Mouse (Mus musculus): ENCODE data around the gene Rcbtb2. TPM values are rescaled to one million over a fixed set of nuclear protein-coding genes. Genes with fewer than 3 reads are reported as not detected.

The Rcbtb2 gene
- polyA plus RNA-seq, 1 experiment from 2014 or later: 45.6 TPM

DNA sequence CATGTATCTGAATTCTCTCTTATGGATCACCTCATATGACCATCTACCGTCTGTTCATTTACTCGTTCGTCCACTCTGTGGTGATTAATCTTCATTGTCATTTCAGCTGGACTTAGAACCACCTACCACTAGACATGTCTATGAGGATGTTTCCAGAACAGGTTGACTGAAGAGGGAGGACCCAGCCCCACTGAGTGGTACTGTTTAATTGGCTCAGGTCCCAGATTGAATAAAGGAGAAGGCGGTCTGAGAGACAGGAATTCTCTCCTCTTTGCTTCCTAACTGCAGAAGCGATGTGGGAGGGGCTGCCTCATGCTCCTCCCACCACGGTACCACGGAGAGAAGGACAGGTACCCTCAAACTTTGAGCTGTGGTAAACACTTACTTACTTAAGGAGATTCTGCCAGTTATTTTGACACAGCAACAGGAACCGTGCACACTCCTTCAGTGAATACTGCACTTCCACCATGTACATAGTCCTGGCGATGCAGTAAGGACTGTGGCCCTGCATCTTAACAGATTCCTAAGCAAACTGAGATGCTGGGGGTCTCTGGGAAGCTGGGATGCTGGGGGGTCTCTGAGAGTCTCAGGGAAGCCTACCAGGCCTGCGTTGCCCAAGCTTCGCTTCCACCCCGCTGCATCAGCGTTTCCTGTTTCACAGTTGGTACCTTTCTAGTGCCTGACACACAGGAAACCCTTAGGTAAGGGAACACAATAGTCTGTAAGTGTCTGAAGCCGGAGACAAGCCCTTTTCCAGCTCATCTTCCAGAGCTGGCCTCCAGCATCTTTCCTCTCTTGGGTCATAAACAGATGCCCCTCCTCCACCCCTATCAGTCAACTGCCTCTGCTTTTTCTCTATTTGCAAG lies 4.1 kb upstream of the Rcbtb2 start:
- H3K4me1 ChIP-seq (ENCODE audit: insufficient read depth, low read depth, low read length): no peaks in the 10 kb centered on the region
- no peak overlapping the region for H3K4me3 ChIP-seq (ENCODE audit: low read depth, low read length)
- no peaks in the 10 kb centered on the region for H3K36me3 ChIP-seq (ENCODE audit: insufficient read depth, low read length)
- DNase-seq (ENCODE audit: low spot score) (no peak), ATAC-seq (no peak)
- H3K27me3 ChIP-seq (replicated peaks; ENCODE audit: insufficient read depth, low read length): no peaks in the 10 kb centered on the region
- H3K9me3 ChIP-seq (ENCODE audit: low read length): no peaks in the 10 kb centered on the region
- no peak overlapping the region for H3K4me2 ChIP-seq (replicated peaks; ENCODE audit: low read depth, low read length)
- H3K27ac ChIP-seq (ENCODE audit: low read length): no peak overlapping the region
- TF ChIP-seq EP300 (IDR thresholded peaks at IDR 0.05): no peak
- no peak for TF ChIP-seq CTCF (IDR thresholded peaks at IDR 0.05)
- 71% methylated on average over 14 of the region's 14 CpGs for WGBS
- H3K9ac ChIP-seq (replicated peaks; ENCODE audit: low read depth): no peak overlapping the region

DNA sequence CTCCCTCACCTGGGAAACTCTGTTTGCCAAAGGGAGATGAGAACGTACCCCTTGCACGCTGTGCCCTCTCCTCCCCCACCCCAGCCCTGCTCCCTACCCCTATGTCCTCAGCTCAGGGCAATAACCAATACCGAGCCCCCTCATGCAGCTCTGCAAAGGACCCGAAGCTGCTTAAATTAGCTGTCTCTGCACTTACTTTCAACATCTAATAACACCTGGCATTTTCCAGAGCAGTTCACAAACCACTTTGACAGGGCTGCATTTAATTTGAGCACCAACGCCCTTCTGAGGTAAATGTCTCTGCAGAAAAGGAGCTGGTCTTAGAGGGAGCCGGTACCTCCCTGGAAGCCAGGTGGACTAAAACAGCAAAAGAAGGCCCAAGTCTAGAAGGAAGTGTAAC lies 3.4 kb upstream of the Rcbtb2 start:
- no peak for ATAC-seq
- H3K9ac ChIP-seq (replicated peaks; ENCODE audit: low read depth): no peak overlapping the region
- no peaks in the 10 kb centered on the region for H3K36me3 ChIP-seq (ENCODE audit: insufficient read depth, low read length)
- 59% methylated on average over 6 of the region's 6 CpGs for WGBS
- H3K4me1 ChIP-seq (ENCODE audit: insufficient read depth, low read depth, low read length): no peaks in the 10 kb centered on the region
- H3K4me3 ChIP-seq (ENCODE audit: low read depth, low read length): no peak overlapping the region
- H3K27ac ChIP-seq (ENCODE audit: low read length): no peak overlapping the region
- H3K4me2 ChIP-seq (replicated peaks; ENCODE audit: low read depth, low read length): no peak overlapping the region
- DNase-seq (ENCODE audit: low spot score): no peak
- H3K9me3 ChIP-seq (ENCODE audit: low read length): no peaks in the 10 kb centered on the region
- no peaks in the 10 kb centered on the region for H3K27me3 ChIP-seq (replicated peaks; ENCODE audit: insufficient read depth, low read length)
- TF ChIP-seq CTCF (IDR thresholded peaks at IDR 0.05): no peak
- TF ChIP-seq EP300 (IDR thresholded peaks at IDR 0.05): no peak

DNA sequence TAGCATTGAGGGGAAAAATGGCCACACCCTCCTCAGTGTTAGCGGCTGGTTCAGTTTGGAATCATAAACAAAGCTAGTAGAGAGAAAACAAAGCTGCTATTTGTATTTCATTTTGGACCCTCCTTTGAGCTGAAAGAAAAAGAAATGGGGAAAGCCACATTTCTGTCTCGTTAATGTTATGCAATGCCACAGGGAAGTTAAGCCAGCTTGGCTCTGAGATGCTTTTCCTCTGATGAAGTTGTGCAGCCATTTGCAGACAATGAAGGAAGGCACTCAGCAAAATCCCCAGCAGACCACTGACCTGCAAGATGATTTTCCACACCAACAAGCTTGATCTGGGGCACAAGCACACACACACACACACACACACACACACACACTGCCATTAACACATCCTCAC lies 2.9 kb upstream of the Rcbtb2 start:
- H3K36me3 ChIP-seq (ENCODE audit: insufficient read depth, low read length): no peaks in the 10 kb centered on the region
- TF ChIP-seq EP300 (IDR thresholded peaks at IDR 0.05): no peak
- no peak for TF ChIP-seq CTCF (IDR thresholded peaks at IDR 0.05)
- no peak overlapping the region for H3K9ac ChIP-seq (replicated peaks; ENCODE audit: low read depth)
- H3K9me3 ChIP-seq (ENCODE audit: low read length): no peaks in the 10 kb centered on the region
- H3K4me1 ChIP-seq (ENCODE audit: insufficient read depth, low read depth, low read length): no peaks in the 10 kb centered on the region
- no peak overlapping the region for H3K27ac ChIP-seq (ENCODE audit: low read length)
- WGBS: 37% methylated on average over 2 of the region's 2 CpGs
- DNase-seq (ENCODE audit: low spot score) (peak; percentile 66), ATAC-seq (no peak)
- H3K4me3 ChIP-seq (ENCODE audit: low read depth, low read length): no peak overlapping the region
- H3K27me3 ChIP-seq (replicated peaks; ENCODE audit: insufficient read depth, low read length): no peaks in the 10 kb centered on the region
- H3K4me2 ChIP-seq (replicated peaks; ENCODE audit: low read depth, low read length): no peak overlapping the region

DNA sequence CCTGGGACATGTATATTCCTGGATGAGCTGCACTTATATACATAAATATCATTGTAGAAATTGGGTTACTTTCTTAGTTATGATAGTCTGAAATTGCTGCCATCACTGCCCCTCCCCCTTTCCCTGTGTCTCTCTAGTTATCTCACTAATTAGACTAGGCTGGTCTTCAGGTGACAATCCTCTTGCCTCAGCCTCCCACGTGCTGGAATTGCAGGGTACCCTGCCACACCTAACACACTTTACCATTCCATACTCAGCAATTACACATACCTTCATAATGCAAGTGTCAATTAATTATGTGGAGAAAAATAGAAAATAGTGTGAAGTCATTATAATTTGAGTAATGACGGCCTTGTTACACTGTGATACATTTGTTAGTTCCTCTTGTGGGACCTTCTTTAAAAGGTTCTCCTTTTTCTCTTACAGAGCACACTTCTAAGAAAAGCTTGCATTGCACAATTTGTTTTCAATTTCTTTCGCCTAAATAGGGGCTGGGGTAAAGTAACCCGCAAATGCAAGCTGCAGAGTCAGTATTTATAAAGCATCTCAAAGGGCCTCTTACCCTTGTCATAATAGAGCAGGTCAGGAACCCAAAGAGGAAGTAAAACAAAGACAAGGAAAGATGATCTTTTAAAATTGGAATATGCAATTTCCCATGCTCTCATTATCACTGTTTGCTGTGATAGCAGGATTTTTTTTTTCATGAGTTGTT lies 470 bp upstream of the Rcbtb2 start:
- DNase-seq (ENCODE audit: low spot score) (peak; percentile 60), ATAC-seq (peak; percentile 35; the same call in 1 of the 2 replicates)
- no peak for TF ChIP-seq CTCF (IDR thresholded peaks at IDR 0.05)
- no peak for TF ChIP-seq EP300 (IDR thresholded peaks at IDR 0.05)
- 0 out of 2 replicates have a peak overlapping the region, but pooled peaks have one; percentile 35 for H3K27ac ChIP-seq (ENCODE audit: low read length)
- 39% methylated on average over 4 of the region's 4 CpGs for WGBS
- no peak overlapping the region for H3K4me3 ChIP-seq (ENCODE audit: low read depth, low read length)
- no peak overlapping the region for H3K4me2 ChIP-seq (replicated peaks; ENCODE audit: low read depth, low read length)
- no peaks in the 10 kb centered on the region for H3K27me3 ChIP-seq (replicated peaks; ENCODE audit: insufficient read depth, low read length)
- no peaks in the 10 kb centered on the region for H3K36me3 ChIP-seq (ENCODE audit: insufficient read depth, low read length)
- H3K9ac ChIP-seq (replicated peaks; ENCODE audit: low read depth): no peak overlapping the region
- no peaks in the 10 kb centered on the region for H3K9me3 ChIP-seq (ENCODE audit: low read length)
- H3K4me1 ChIP-seq (ENCODE audit: insufficient read depth, low read depth, low read length): no peaks in the 10 kb centered on the region

DNA sequence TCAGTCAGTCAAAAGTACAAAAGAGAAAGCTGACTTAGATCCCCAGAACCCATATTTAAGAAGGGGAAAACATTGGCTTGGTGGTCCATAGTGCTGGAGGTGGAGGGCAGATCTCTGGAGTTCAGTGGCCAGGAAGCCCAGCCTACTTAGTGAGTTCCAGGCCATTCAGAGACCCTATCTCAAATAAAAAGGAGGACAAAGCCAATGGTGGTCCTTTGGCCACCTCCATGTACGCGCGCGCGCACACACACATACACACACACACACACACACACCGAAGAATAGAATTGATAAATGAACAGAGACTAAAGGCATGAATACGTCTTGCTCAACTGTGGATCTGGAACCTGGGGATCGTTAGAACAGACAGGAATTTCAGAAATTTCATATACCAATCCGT lies 544 bp downstream of the Rcbtb2 start:
- TF ChIP-seq CTCF (IDR thresholded peaks at IDR 0.05) (no peak), EP300 (IDR thresholded peaks at IDR 0.05) (no peak)
- Histone ChIP-seq H3K4me2 (replicated peaks; ENCODE audit: low read depth, low read length) (no peak overlapping the region), H3K4me3 (ENCODE audit: low read depth, low read length) (no peak overlapping the region), H3K9ac (replicated peaks; ENCODE audit: low read depth) (no peak overlapping the region), H3K4me1 (ENCODE audit: insufficient read depth, low read depth, low read length) (no peaks in the 10 kb centered on the region), H3K27me3 (replicated peaks; ENCODE audit: insufficient read depth, low read length) (no peaks in the 10 kb centered on the region), H3K36me3 (ENCODE audit: insufficient read depth, low read length) (no peaks in the 10 kb centered on the region), H3K27ac (ENCODE audit: low read length) (0 out of 2 replicates have a peak overlapping the region, but pooled peaks have one; percentile 35), H3K9me3 (ENCODE audit: low read length) (no peaks in the 10 kb centered on the region)
- no peak for ATAC-seq
- 89% methylated on average over 9 of the region's 9 CpGs for WGBS
- no peak for DNase-seq (ENCODE audit: low spot score)

DNA sequence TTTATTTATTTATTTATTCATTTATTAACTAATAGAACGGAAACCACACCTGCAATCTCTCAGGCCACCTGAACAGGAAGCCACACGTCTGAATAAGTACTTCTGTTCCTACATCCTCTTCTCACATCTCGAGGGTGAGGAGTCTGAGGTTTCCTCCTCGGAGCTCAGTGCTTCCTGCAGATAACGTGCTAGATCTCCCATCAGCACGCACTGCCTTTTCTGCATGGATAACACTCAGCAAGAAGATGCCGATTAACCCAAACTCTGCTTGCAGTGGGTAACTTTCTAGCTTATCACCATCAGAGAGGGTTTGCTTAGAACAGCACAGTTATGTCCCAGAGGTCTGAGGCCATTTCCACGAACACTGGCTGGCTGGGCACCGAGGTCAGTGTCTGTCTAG lies 949 bp downstream of the Rcbtb2 start:
- no peaks in the 10 kb centered on the region for H3K27me3 ChIP-seq (replicated peaks; ENCODE audit: insufficient read depth, low read length)
- H3K4me1 ChIP-seq (ENCODE audit: insufficient read depth, low read depth, low read length): no peaks in the 10 kb centered on the region
- H3K9ac ChIP-seq (replicated peaks; ENCODE audit: low read depth): no peak overlapping the region
- no peak overlapping the region for H3K4me3 ChIP-seq (ENCODE audit: low read depth, low read length)
- peak; percentile 33; the same call in 1 of the 2 replicates for TF ChIP-seq EP300 (IDR thresholded peaks at IDR 0.05)
- TF ChIP-seq CTCF (IDR thresholded peaks at IDR 0.05): no peak
- H3K4me2 ChIP-seq (replicated peaks; ENCODE audit: low read depth, low read length): no peak overlapping the region
- peak; percentile 40; the same call in 1 of the 2 replicates for ATAC-seq
- WGBS: 35% methylated on average over 9 of the region's 9 CpGs
- H3K36me3 ChIP-seq (ENCODE audit: insufficient read depth, low read length): no peaks in the 10 kb centered on the region
- H3K27ac ChIP-seq (ENCODE audit: low read length): no peak overlapping the region
- no peak for DNase-seq (ENCODE audit: low spot score)
- no peaks in the 10 kb centered on the region for H3K9me3 ChIP-seq (ENCODE audit: low read length)

Measured in lung, postnatal 0 days (tissue).